Mouse (Mus musculus) neutrophil, adult 83 days (primary cell): ENCODE data around the gene Ap4b1. TPM values are rescaled to one million over a fixed set of nuclear protein-coding genes. Genes with fewer than 3 reads are reported as not detected.

Source experiments
- total RNA-seq, 2 experiments: library from RNA; stranded (reverse); gene quantifications; one replicate each; pipeline ENCODE4 v1.2.4; 2023

Ap4b1 gene
- total RNA-seq, result 10 to 100 TPM; 17.3 to 18.5 TPM

GRCm38 (mm10) chr3:103808891-103809798, at the start of gene Ap4b1, which contains the start of the genes Dclre1b and Gm43064:
Gene Ap4b1 (plus strand): TSS chr3:103809520.
Gene Dclre1b (minus strand): TSS chr3:103809444.
Gene Gm43064 (plus strand): TSS chr3:103809573.

GRCm38 (mm10) chr3:103791230-103792110, 17.9 kb upstream of the Ap4b1 start, which contains the start of gene Hipk1:
Gene Hipk1 (minus strand): TSS chr3:103791563.

DNA sequence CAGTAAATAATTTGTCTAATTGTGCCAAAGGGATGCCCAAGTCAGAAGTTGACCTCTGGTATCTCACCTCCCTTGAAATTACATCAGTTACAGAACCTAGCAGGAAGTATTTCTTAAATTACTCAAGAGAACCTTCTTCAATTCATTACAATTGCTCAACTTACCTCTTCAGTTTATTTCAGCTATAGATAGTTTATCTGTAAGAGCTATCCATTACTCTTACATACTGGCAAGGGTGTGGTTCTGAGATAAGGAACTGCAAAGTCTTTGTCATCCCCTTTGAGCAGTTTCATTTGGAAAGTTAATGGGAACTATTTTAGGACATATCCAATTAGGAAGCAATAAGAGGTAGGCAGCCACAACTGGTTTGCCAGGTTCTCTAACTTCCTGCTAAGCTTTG, 23.1 kb downstream of the Ap4b1 start, which contains the start of gene Bcl2l15:
Gene Bcl2l15 (plus strand): TSS at position 176 of the 400 bp plus-strand sequence.

GRCm38 (mm10) chr3:103858881-103859801, 49.8 kb downstream of the Ap4b1 start, which contains the start of gene Ptpn22:
Gene Ptpn22 (plus strand): TSS chr3:103859795.

Other genes starting within 250 kb of the Ap4b1 start
- gene Syt6, start 234.3 kb upstream of the Ap4b1 start, total RNA-seq, result not detected
- 1 to 10 TPM in 1 of 2 experiments, not detected in 1; 2.6 TPM for gene Atg4a-ps, start 163.5 kb upstream of the Ap4b1 start, total RNA-seq
- gene Olfml3, start 71.5 kb upstream of the Ap4b1 start, total RNA-seq, result 1 to 10 TPM; 4.7 to 6.1 TPM
- gene Gm10964, start 70.2 kb upstream of the Ap4b1 start, total RNA-seq, result not detected
- gene Hipk1, start 18.0 kb upstream of the Ap4b1 start, total RNA-seq, result 100 to 1,000 TPM; 377 to 417 TPM
- gene Dclre1b, start 76 bp upstream of the Ap4b1 start, total RNA-seq, result 10 to 100 TPM; 51.9 to 71.4 TPM
- under 1 TPM; 0.39 to 0.64 TPM for gene Gm43064, start 53 bp downstream of the Ap4b1 start, total RNA-seq
- 1 to 10 TPM; 1.7 to 4.3 TPM for gene Bcl2l15, start 23.1 kb downstream of the Ap4b1 start, total RNA-seq
- gene Ptpn22, start 50.3 kb downstream of the Ap4b1 start, total RNA-seq, result 10 to 100 TPM; 59.9 to 62.3 TPM
- 10 to 100 TPM; 19.5 to 21.8 TPM for gene Rsbn1, start 104.6 kb downstream of the Ap4b1 start, total RNA-seq
- gene Phtf1, start 158.6 kb downstream of the Ap4b1 start, total RNA-seq, result 10 to 100 TPM; 10.3 to 11.2 TPM